Mouse (Mus musculus) forebrain, embryonic 14.5 days (tissue): ENCODE measurements around the gene Defb41. TPM values are rescaled to one million over a fixed set of nuclear protein-coding genes. Genes with fewer than 3 reads are reported as not detected.

Experiments used
- ATAC-seq: fragments of 200-750 bp; cut with Nextera tagmentation; 2 replicates; pipeline ENCODE4 v1.8.0; 2017; ENCODE audit warnings: mild to moderate bottlenecking, moderate library complexity
- DNase-seq: peaks from one replicate; pipeline ENCODE4 v3.0.0-alpha.2; 2015; ENCODE audit warnings: low spot score
- H3K27ac ChIP-seq: fragments of 300-500 bp; sonication (generic); 2 replicates; pipeline ENCODE4 v1.5.1; 2014; ENCODE audit warnings: low read depth, mild to moderate bottlenecking, control low read depth, low read length, moderate library complexity
- H3K27me3 ChIP-seq: fragments of 300-500 bp; sonication (generic); replicated peaks from 2 replicates; pipeline ENCODE4 v1.6.1; 2014; ENCODE audit warnings: low read length, control low read depth, mixed read lengths; ENCODE audit not compliant: control insufficient read depth, insufficient read depth
- H3K36me3 ChIP-seq: fragments of 300-500 bp; sonication (generic); 2 replicates; pipeline ENCODE4 v1.6.1; 2014; ENCODE audit warnings: low read length, control low read depth; ENCODE audit not compliant: control insufficient read depth, insufficient read depth
- H3K4me1 ChIP-seq: fragments of 300-500 bp; sonication (generic); 2 replicates; pipeline ENCODE4 v1.6.1; 2014; ENCODE audit warnings: antibody characterized with exemption, low read length, control low read depth; ENCODE audit not compliant: control insufficient read depth, insufficient read depth
- H3K4me2 ChIP-seq: fragments of 300-500 bp; sonication (generic); 2 replicates; pipeline ENCODE4 v1.6.1; 2014; ENCODE audit warnings: mild to moderate bottlenecking, control low read depth, low read length
- H3K4me3 ChIP-seq: fragments of 300-500 bp; sonication (generic); 2 replicates; pipeline ENCODE4 v1.5.1; 2014; ENCODE audit warnings: low read depth, low read length, control low read depth
- H3K9ac ChIP-seq: fragments of 300-500 bp; sonication (generic); 2 replicates; pipeline ENCODE4 v1.6.1; 2014; ENCODE audit warnings: mild to moderate bottlenecking, low read length, control low read depth, moderate library complexity
- H3K9me3 ChIP-seq: fragments of 300-500 bp; sonication (generic); replicated peaks from 2 replicates; pipeline ENCODE4 v1.6.1; 2016; ENCODE audit warnings: low read length, control low read depth, mixed read lengths; ENCODE audit not compliant: control insufficient read depth
- WGBS: fragments of 180-500 bp; shearing (Covaris S2); extraction: QIAGEN DNeasy Blood & Tissue Kit; methylation state at CpG from one replicate; pipeline ENCODE4 v1.1.7; 2014; 5-methylcytosine and 5-hydroxymethylcytosine counted together
- polyA plus RNA-seq: library from polyadenylated mRNA; unstranded; fragments of >200 nt; fragmentation: Nextera tagmentation; extraction: Ambion mirVana; gene quantifications from 2 replicates; pipeline ENCODE4 v1.2.1, GENCODE M21; 2014

The Defb41 gene
- polyA plus RNA-seq, 1 experiment from 2014 or later, result not detected

DNA sequence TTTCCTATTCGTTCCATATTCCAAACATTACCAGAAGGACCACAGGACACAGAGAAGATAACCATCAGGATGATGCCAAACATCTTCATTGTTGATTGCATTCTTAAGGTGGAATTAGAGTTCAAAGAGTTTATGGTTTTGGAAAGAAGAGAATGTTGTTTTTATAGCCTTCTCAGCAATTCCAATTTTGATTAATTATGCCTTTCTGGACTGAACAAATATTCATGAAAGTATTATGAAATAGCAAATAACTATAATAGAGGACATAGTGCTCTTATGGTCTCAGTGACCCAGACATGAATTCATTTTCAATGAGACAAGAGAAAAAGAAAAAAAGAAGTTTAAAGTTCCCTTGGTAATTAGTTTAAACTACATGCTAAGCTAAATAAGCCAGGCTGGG is 27.6 kb downstream of the Defb41 start, which contains the start of gene Defb18:
Gene Defb18, minus strand, starts transcription at position 101 of the 400 bp plus-strand sequence.
- no peak within 1 kb of the TSS for H3K4me2 ChIP-seq
- H3K27me3 ChIP-seq, result no peaks in the 10 kb centered on the region
- H3K27ac ChIP-seq, result no peak within 1 kb of the TSS
- no peak for DNase-seq
- H3K4me3 ChIP-seq, result no peak within 1 kb of the TSS
- no peaks in the 10 kb centered on the region for H3K9me3 ChIP-seq
- H3K36me3 ChIP-seq, result no peaks in the 10 kb centered on the region
- H3K9ac ChIP-seq, result no peak within 1 kb of the TSS
- ATAC-seq, result no peak
- no peaks in the 10 kb centered on the region for H3K4me1 ChIP-seq
- WGBS, result 67% methylated on average over 1 of the region's 1 CpGs

DNA sequence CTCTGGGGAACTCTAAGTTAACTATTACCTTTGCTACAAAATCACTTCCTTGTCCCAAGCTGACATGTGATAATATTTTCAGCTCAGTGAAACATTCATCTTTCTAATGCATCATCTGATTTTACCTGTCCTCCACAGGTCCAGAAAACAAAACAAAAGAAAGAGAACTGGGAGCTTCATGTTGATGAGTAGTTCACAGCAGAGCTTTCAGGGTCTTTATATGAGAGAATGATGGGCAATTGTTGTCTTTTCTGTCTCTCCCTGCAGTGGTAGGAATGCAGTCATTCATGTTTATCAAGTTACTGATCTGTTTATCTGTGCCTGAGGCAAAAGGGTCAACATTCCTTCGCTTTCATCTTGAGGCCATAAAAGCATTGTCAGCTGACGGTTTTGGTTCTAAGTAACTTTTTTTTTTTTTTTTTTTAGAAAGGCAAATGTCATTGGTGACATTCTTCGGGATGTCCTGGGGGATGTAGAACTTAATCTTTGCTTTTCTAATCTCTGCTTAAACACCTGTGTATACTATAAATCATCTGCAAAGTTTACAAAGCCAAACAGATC is 41.5 kb downstream of the Defb41 start:
- DNase-seq (no peak), ATAC-seq (no peak)
- Histone ChIP-seq H3K9me3 (no peaks in the 10 kb centered on the region), H3K4me2 (no peak overlapping the region), H3K4me3 (no peak overlapping the region), H3K9ac (no peak overlapping the region), H3K4me1 (no peaks in the 10 kb centered on the region), H3K27me3 (no peaks in the 10 kb centered on the region), H3K27ac (no peak overlapping the region), H3K36me3 (no peaks in the 10 kb centered on the region)
- 60% methylated on average over 3 of the region's 3 CpGs for WGBS

Other genes with a start within 250 kb of the Defb41 start
- not detected in 2 replicates for gene Crisp4, start 119.2 kb downstream of the Defb41 start, polyA plus RNA-seq
- not detected in 2 replicates for gene Defb18, start 27.7 kb downstream of the Defb41 start, polyA plus RNA-seq